Mouse (Mus musculus) ES-E14 (cell line): ENCODE results near the gene Nkain4. TPM values are rescaled to one million over a fixed set of nuclear protein-coding genes. Genes with fewer than 3 reads are reported as not detected.

Source experiments
- DNase-seq: peaks from one replicate; pipeline ENCODE4 v3.0.0-alpha.2; 2013; ENCODE audit warnings: low read depth, low spot score
- H3K27ac ChIP-seq: 2 replicates; pipeline ENCODE4 v1.5.1; 2012; ENCODE audit warnings: low read depth, mild to moderate bottlenecking, low read length, moderate library complexity, mixed read lengths; ENCODE audit not compliant: poor library complexity, insufficient read depth, severe bottlenecking
- H3K36me3 ChIP-seq: 2 replicates; pipeline ENCODE4 v1.6.1; 2012; ENCODE audit warnings: mild to moderate bottlenecking, low read length, moderate library complexity, mixed read lengths; ENCODE audit not compliant: control insufficient read depth, poor library complexity, insufficient read depth, severe bottlenecking
- H3K4me1 ChIP-seq, 2 experiments: fragments of 150-350 bp in 1 of 2; sonication (generic) in 1 of 2; 2 replicates each; pipeline ENCODE4 v1.6.1; 2012; ENCODE audit warnings: low read length in 2 of 2, mild to moderate bottlenecking in 1 of 2, mixed read lengths in 1 of 2; ENCODE audit not compliant: control insufficient read depth in 2 of 2, insufficient read depth in 2 of 2, poor library complexity in 1 of 2
- H3K4me3 ChIP-seq, 2 experiments: fragments of 150-350 bp in 1 of 2; sonication (generic) in 1 of 2; 2 replicates each; pipeline ENCODE4 v1.5.1; 2012; ENCODE audit warnings: low read length in 2 of 2, low read depth in 1 of 2, mild to moderate bottlenecking in 1 of 2, mixed read lengths in 1 of 2; ENCODE audit not compliant: insufficient read depth in 1 of 2, poor library complexity in 1 of 2, severe bottlenecking in 1 of 2
- H3K9ac ChIP-seq: 2 replicates; pipeline ENCODE4 v1.6.1; 2012; ENCODE audit warnings: low read depth, mild to moderate bottlenecking, low read length, mixed read lengths; ENCODE audit not compliant: poor library complexity, insufficient read depth, severe bottlenecking
- H3K9me3 ChIP-seq: fragments of 150-350 bp; sonication (generic); 2 replicates; pipeline ENCODE4 v1.6.1; 2012; ENCODE audit warnings: low read depth, mild to moderate bottlenecking, low read length; ENCODE audit not compliant: control insufficient read depth, insufficient read depth
- CHD2 ChIP-seq: IDR thresholded peaks from 2 replicates; pipeline ENCODE4 v1.6.1; 2014; ENCODE audit warnings: mild to moderate bottlenecking, low read depth, low read length, inconsistent platforms
- HCFC1 ChIP-seq: IDR thresholded peaks from 2 replicates; pipeline ENCODE4 v1.6.1; 2012; ENCODE audit warnings: low read length, inconsistent platforms, borderline replicate concordance; ENCODE audit not compliant: insufficient read depth
- MAFK ChIP-seq: IDR thresholded peaks from 2 replicates; pipeline ENCODE4 v1.6.1; 2014; ENCODE audit warnings: mild to moderate bottlenecking, low read depth, low read length, inconsistent platforms; ENCODE audit not compliant: insufficient read depth
- ZC3H11A ChIP-seq: IDR thresholded peaks from 2 replicates; pipeline ENCODE4 v1.6.1; 2012; ENCODE audit warnings: low read depth, mild to moderate bottlenecking, inconsistent platforms, low read length, borderline replicate concordance
- ZNF384 ChIP-seq: IDR thresholded peaks from 2 replicates; pipeline ENCODE4 v1.6.1; 2012; ENCODE audit warnings: low read depth, low read length, inconsistent platforms
- in situ Hi-C, 2 experiments: fragments of 600-800 bp; cut with MboI; formaldehyde crosslinking; loops; one replicate each; pipeline ENCODE4 v1.15.1; 2025; ENCODE audit warnings: low sequenced_read_pairs in 2 of 2, inconsistent platforms in 1 of 2; ENCODE audit not compliant: unreplicated experiment in 2 of 2
- total RNA-seq: library from RNA; depleted of rRNA; stranded (reverse); fragments of 300-350 nt; gene quantifications from 2 replicates; pipeline ENCODE4 v1.2.3, GENCODE M21; 2012

Gene Nkain4
- total RNA-seq, 1 experiment = 7.8 TPM

GRCm38 (mm10) chr2:180960187-180960586 lies 5.7 kb upstream of the Nkain4 start:
- H3K4me3 ChIP-seq = no peak overlapping the region
- no peaks in the 10 kb centered on the region for H3K9me3 ChIP-seq
- in situ Hi-C loops = no loop called here
- H3K9ac ChIP-seq = no peak overlapping the region
- TF ChIP-seq ZC3H11A (no peak), CHD2 (no peak), ZNF384 (no peak), HCFC1 (no peak), MAFK (no peak)
- no peaks in the 10 kb centered on the region for H3K36me3 ChIP-seq
- DNase-seq = no peak
- 0 out of 4 replicates have a peak, but pooled peaks cover 0 to 1% of the 10 kb centered on the region in 2 experiments for H3K4me1 ChIP-seq
- H3K27ac ChIP-seq = no peak overlapping the region

- no peaks in the 10 kb centered on the region for H3K36me3 ChIP-seq
- no peak overlapping the region for H3K9ac ChIP-seq
- no peak for DNase-seq
- no peaks in the 10 kb centered on the region for H3K9me3 ChIP-seq
- H3K27ac ChIP-seq = no peak overlapping the region
- no peak overlapping the region for H3K4me3 ChIP-seq
- in situ Hi-C loops = no loop called here
- TF ChIP-seq CHD2 (no peak), ZNF384 (no peak), MAFK (no peak)
- H3K4me1 ChIP-seq = peaks cover 0 to 4% of the 10 kb centered on the region in 2 experiments; a peak in 1 of 4 replicates
Measured at GRCm38 (mm10) chr2:180959605-180960004, 5.1 kb upstream of the Nkain4 start.

GRCm38 (mm10) chr2:180953638-180954037 lies 861 bp downstream of the Nkain4 start:
- H3K27ac ChIP-seq = peak overlapping the region; percentile 85
- peaks cover 4 to 37% of the 10 kb centered on the region in 2 experiments; a peak in 3 of 4 replicates for H3K4me1 ChIP-seq
- H3K4me3 ChIP-seq = peak overlapping the region; percentile 74 to 79
- in situ Hi-C loops = no loop called here
- H3K36me3 ChIP-seq = no peaks in the 10 kb centered on the region
- TF ChIP-seq CHD2 = no peak
- TF ChIP-seq HCFC1 = no peak
- TF ChIP-seq MAFK = no peak
- TF ChIP-seq ZC3H11A = no peak
- TF ChIP-seq ZNF384 = no peak
- H3K9me3 ChIP-seq = no peaks in the 10 kb centered on the region
- no peak overlapping the region for H3K9ac ChIP-seq
- peak; percentile 50 for DNase-seq

GRCm38 (mm10) chr2:180952731-180953171 lies 1.7 kb downstream of the Nkain4 start:
- H3K9ac ChIP-seq = 0 out of 2 replicates have a peak overlapping the region, but pooled peaks have one; percentile 9
- in situ Hi-C loops = no loop called here
- H3K4me1 ChIP-seq = peaks cover 4 to 37% of the 10 kb centered on the region in 2 experiments; a peak in 3 of 4 replicates
- peak overlapping the region; percentile 78; the same call in 1 of the 2 replicates for H3K27ac ChIP-seq
- H3K9me3 ChIP-seq = no peaks in the 10 kb centered on the region
- DNase-seq = peak; percentile 50
- no peak overlapping the region for H3K4me3 ChIP-seq
- no peaks in the 10 kb centered on the region for H3K36me3 ChIP-seq
- TF ChIP-seq ZC3H11A (no peak), MAFK (no peak), ZNF384 (peak; percentile 95)

- no peak overlapping the region for H3K4me3 ChIP-seq
- no peaks in the 10 kb centered on the region for H3K9me3 ChIP-seq
- no peak overlapping the region for H3K9ac ChIP-seq
- H3K4me1 ChIP-seq = peaks cover 4 to 34% of the 10 kb centered on the region in 2 experiments; a peak in 3 of 4 replicates
- no peak for TF ChIP-seq CHD2
- TF ChIP-seq ZC3H11A = no peak
- no peak for TF ChIP-seq HCFC1
- no peak for TF ChIP-seq ZNF384
- no peak for TF ChIP-seq MAFK
- no peaks in the 10 kb centered on the region for H3K36me3 ChIP-seq
- in situ Hi-C loops = no loop called here
- H3K27ac ChIP-seq = no peak overlapping the region
- no peak for DNase-seq
Measured at GRCm38 (mm10) chr2:180949947-180950346, 4.6 kb downstream of the Nkain4 start.
